Mouse (Mus musculus): ENCODE data around the gene Ftcd. TPM values are rescaled to one million over a fixed set of nuclear protein-coding genes. Genes with fewer than 3 reads are reported as not detected.
A peak's percentile ranks its signal among the peaks of the same experiment; 100 is the strongest.

Gene Ftcd
- 2.1 TPM in 1 of 2 replicates, not detected in the other for total RNA-seq (2021)
- long read RNA-seq, transcript Ftcd-201 (14 exons, 1,933 nt) = major isoform, 416 of 533 reads
- long read RNA-seq, partial matches to known transcripts = 61 of 533 reads
- long read RNA-seq, other reads (novel, unspliced or antisense) = 54 of 533 reads

DNA sequence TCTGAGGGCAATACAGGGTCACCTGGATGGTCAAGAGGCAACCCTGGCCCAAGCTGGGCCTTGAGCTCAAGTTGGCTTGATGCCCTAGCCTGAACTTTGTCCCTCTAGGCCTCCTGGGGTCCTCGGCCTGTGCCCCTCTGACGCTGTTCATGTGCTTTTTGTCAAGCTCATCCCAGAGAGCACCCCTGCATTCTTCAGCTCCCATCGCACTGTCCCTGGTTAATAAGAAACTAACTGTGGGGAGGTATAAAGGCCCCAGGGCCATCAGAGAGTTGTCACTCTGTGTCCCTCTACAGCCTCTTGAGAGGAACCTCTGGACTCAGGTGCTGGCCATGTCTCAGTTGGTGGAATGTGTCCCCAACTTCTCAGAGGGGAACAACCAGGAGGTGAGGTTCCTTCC, at the start of gene Ftcd:
Ftcd (plus strand) TSS at position 275 of the 400 bp plus-strand sequence.
- DNase-seq = no peak

DNA sequence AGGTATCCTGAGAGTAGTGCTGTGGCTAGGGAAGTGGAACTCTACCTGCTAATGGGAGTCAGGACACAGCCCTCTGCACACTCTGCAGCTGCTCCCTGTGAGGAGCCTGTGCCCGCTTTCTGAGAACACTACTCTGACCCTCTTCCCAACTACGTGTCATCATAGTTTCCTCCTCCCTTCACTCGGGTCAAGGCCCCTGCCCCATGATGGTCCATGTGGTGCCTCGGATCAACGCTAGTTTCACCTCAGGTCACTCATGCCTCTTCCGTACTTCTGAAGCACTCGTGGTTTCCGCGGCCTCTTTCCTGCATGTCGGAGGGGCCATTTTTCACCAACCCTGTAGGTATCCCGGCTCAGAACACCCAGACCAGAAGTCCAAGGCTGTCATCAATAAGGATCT, 44.5 kb upstream of the Ftcd start:
- DNase-seq = no peak

DNA sequence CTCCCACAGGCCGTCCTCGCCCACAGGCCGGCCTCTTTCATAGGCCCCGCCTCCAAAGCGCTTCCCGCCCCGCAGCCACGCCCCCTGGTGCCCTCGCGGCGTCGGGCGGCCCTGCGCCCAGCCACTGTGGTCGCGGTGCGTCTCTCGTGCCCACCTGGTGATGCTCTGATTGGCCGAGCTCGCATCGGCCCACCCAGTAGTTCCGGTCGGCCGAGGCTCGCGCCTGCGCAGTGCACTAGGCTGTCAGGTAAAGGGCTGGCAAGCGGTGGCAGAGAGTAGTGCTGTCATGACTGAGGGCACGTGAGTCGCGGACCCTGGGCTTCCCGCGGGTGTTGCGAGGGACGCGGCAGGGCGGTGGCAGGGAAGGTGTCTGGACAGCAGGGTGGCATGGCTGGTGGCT, 44.1 kb upstream of the Ftcd start, which contains the start of gene Lss:
Lss (plus strand) TSS at position 214 of the 400 bp plus-strand sequence.
- DNase-seq = peak; percentile 97

DNA sequence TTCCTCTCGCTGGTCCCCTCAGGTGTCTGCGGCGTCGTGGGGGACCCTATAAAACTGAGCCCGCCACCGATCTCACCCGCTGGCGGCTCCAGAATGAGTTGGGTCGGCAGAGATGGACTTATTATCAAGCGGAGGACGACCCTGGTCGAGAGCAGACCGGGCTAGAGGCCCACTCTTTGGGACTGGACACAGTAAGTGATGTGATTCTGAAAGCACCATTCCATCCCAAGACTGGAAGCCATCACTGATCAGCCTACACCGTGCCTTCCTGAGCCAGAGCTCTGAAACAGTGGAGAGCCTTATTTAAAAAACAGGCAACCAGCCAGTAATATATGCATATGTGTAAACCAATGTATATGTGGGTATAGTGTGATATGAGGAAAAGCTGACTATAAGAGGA, 43.6 kb upstream of the Ftcd start:
- DNase-seq = no peak

GRCm38 (mm10) chr10:76535526-76535925, 39.9 kb upstream of the Ftcd start:
- no peak for DNase-seq

DNA sequence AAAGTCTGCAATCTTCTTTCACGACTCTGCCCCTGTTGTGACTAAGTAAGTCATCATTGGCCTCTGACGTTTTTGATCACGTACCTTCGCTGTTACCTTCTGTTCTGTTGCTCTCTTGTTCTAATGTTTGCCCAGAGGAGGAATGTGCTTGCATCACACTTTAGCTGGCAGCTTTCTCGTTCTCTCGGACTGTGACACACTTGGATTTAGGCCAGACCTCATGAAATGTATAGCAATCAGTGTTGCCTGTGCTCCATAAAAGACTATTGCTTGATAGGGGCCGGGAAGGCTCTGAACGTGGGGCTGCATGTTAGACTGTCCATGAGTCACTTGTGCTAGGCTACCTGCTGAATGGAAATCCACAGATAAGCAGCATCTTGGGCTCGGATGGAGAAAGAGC, 37.8 kb upstream of the Ftcd start:
- no peak for DNase-seq

DNA sequence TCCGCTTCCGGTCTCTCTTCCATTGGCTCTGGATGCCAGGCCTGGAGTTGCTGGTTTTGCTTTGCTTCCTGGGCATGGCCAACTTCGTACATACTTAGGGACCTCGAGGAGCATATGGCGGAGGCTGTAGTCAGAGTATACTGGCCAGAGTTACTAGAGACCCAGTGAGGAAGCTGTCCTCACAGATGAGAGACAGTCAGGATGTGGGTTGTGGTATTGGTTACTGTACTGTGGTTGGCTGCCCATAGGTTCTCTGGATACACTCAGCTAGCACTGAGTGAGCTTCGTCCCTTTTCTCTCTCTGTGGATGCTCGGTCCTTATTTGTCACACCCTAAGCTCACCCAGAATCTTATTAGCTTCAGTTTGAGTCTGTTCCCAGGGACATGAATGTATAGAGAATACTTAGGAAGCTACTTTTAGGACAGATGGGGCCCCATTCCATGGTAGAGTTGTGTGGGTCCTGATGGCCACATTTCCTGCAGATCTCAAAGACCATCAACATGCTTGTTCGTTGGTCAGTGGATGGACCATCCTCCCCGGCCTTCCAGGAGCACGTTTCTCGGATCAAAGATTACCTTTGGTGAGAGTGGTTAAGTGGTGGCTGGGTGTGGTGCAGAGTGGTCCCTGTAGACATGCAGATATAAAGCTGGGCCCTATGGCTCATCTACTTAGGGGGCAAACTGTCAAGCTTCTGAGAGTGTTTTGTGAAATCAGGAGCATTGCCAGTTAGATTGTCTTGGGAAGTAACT, 33.9 kb upstream of the Ftcd start:
- no peak for DNase-seq

DNA sequence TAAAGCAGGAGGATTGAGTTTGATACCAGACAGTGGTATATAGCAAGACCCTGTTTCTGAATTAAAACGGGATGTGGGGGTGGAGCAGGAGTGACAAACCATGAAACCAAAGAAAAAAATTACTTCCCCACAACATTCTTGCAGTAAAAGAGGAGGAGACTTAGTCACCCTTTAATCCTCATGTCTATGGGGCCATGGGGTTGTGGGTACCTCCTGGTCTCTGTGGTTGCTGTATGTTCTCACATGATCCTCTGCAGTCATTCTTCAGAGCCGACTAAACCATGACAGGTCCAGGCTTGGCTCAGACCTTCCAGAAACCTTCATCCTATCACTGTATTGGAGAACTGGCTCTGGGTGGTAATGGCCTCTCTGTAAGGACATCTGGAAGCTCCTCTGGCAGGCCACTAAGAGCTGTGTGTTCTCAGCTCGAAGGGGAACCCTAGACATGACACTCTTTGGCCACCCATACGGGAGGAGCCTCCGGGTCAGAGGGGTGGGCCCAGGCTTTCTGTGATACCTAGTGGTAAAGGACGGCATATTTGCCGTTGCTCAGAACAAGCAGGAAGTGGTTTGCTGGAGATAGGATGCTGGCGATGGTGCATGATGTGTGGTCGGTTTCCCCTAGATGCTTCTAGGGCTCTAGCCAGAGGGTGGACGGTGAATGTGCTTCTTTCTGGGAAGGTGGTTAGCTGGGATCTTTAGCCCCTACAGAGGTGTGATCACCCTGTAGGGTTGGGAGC, 32.6 kb upstream of the Ftcd start:
- no peak for DNase-seq

DNA sequence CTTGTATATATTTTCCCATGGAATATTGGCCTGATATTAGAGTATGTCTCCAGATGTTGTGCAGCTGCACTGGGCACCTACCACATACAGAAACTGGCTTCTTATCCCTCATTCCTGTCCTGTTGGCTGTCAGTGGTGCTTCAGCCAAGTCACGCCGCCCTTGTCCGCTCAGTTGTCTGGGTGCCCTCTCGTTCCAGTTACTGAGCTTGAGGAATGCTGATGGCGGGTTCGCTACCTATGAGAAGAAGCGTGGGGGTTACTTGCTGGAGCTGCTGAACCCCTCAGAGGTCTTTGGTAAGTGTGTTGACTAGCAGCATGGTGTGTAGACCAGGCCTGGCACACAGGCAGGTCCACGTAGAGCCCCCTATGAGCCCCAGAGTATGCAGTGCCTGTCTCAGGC, 28.9 kb upstream of the Ftcd start:
- DNase-seq = no peak

- DNase-seq = no peak
Measured at GRCm38 (mm10) chr10:76548218-76548617, 27.2 kb upstream of the Ftcd start.

- DNase-seq = no peak
Measured at GRCm38 (mm10) chr10:76550458-76550857, 25.0 kb upstream of the Ftcd start.

DNA sequence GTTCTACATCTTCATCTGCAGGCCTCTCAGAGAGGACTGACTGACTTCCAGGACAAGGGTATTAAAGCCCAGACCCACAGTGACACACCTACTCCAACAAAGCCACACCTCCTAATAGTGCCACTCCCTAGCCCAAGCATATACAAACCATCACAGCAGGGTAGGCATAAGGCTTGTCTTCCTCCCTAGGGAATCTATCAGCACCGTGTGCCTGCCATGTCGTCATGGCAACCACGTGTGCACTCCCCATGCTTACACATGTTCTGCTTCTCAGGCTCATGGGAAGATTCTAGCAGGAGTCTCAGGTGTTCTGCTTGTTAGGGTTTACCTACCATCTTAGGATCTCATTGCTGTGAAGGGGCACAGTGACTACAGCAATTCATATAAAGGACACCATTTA, 23.9 kb upstream of the Ftcd start:
- DNase-seq = no peak

GRCm38 (mm10) chr10:76554061-76554460, 21.4 kb upstream of the Ftcd start:
- DNase-seq = no peak

DNA sequence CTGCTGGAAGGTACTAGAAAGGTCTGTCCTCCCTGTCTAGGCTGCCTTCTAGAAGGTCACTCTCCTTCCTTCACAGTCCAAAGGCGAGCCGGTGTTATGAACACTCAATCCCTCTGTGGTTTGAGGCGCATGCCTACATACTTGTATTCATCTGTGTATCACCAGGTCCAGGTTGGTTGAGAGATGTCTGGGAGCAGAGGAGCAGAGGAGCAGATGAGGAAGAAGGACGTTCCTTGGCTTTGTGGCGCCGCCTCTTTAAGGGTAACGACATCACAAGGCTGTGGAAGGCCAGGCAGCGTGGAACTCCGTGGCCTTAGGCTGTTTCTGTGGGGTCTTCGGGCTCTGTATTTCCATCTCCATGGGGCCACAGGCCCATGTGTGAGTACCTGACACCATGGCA, 13.5 kb upstream of the Ftcd start, which contains the start of gene Spatc1l:
Spatc1l (plus strand) TSS at position 301 of the 400 bp plus-strand sequence.
- DNase-seq = no peak

DNA sequence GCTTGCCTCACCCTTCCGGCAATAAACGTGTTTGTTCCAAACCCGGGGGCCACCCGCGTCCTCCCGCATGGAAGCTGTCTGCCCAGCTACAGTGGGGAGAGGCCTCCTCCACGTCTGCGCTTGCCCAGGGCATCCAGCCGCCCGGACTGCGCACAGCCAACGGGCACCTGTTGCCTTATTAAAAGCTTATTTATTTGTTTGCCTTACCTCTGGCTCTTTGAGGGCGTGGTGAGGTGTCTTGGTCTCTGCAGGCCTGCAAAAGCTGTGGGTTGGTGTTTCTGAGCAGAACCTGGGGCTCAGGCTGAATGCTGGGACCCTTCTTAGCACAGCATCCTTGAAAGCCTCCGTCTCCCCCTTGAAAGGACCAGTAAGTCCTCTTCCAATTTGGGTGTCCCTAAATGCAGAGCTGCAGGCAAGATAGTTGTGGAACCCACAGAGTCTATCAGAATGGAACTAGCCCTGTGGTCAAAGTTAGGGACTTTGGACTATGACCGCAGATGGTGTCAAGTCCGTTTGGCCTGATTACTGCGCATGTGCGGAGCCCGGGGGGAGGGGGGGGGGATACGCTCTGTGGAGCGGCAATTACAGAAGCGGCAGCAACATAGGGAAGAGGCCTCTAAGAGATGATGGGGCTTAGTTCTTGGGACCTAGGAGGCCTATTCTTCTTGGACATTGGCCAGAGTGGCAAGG, 5.3 kb upstream of the Ftcd start:
- DNase-seq = no peak

- DNase-seq = no peak
Measured at GRCm38 (mm10) chr10:76571070-76571469, 4.4 kb upstream of the Ftcd start.

DNA sequence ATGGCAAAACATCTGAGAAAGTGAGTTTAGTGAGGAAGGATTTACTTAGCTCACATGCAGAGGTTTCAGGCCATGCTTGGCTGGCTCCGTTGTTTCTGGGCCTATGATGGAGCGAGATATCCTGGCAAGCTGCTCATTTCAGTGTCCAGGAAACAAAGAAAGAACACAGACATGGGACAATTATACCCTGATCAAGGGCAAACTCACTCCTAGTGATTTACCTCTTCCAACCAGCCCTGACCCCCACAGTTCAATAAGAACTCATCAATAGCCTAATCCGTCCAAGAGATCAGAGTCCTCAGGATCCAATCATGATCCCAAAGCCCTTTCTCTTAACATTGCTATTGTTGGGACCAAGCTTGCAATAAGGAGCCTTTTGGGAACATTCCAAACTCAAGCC, 3.3 kb upstream of the Ftcd start:
- DNase-seq = no peak

GRCm38 (mm10) chr10:76576920-76577319, 1.5 kb downstream of the Ftcd start:
- DNase-seq = no peak

- no peak for DNase-seq
Measured at GRCm38 (mm10) chr10:76584138-76584537, 8.7 kb downstream of the Ftcd start.

- no peak for DNase-seq
Measured at GRCm38 (mm10) chr10:76586190-76586589, 10.7 kb downstream of the Ftcd start.

DNA sequence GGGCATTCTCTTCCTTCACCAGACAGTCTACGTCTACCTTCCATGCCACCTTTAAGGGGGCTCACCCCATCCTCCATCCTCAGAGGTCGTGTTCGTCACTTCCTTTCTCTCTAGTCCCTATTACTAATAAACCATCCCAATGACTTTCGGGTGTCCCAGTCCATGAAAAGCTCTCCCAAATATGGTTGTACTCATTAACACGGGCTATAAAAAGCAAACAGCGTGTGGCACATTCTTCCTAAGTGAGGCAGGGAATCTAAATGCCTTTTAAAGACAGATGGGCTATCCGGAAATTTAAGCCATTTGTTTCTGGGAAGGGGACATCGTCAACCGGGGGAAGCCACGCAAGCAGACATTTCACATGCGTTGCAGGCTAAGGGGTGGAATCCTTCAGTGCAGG, 14.7 kb downstream of the Ftcd start:
- DNase-seq = no peak

GRCm38 (mm10) chr10:76596338-76596737, 20.9 kb downstream of the Ftcd start:
- no peak for DNase-seq

GRCm38 (mm10) chr10:76602690-76603089, 27.2 kb downstream of the Ftcd start:
- no peak for DNase-seq

Measured in adrenal gland, postnatal 25 days (tissue).